Mouse (Mus musculus) hematopoietic multipotent progenitor cell, adult 10-12 weeks (in vitro differentiated cells): Measurements from ENCODE around the gene Epb41l4b. TPM values are rescaled to one million over a fixed set of nuclear protein-coding genes. Genes with fewer than 3 reads are reported as not detected.

Experiments used
- polyA plus RNA-seq: library from polyadenylated mRNA; stranded (reverse); fragments of >175 nt; gene quantifications from 2 replicates; pipeline ENCODE4 v1.2.3, GENCODE M21; 2012; ENCODE audit warnings: low replicate concordance

The Epb41l4b gene
- 0.07 and 0.23 TPM in 2 replicates for polyA plus RNA-seq

DNA sequence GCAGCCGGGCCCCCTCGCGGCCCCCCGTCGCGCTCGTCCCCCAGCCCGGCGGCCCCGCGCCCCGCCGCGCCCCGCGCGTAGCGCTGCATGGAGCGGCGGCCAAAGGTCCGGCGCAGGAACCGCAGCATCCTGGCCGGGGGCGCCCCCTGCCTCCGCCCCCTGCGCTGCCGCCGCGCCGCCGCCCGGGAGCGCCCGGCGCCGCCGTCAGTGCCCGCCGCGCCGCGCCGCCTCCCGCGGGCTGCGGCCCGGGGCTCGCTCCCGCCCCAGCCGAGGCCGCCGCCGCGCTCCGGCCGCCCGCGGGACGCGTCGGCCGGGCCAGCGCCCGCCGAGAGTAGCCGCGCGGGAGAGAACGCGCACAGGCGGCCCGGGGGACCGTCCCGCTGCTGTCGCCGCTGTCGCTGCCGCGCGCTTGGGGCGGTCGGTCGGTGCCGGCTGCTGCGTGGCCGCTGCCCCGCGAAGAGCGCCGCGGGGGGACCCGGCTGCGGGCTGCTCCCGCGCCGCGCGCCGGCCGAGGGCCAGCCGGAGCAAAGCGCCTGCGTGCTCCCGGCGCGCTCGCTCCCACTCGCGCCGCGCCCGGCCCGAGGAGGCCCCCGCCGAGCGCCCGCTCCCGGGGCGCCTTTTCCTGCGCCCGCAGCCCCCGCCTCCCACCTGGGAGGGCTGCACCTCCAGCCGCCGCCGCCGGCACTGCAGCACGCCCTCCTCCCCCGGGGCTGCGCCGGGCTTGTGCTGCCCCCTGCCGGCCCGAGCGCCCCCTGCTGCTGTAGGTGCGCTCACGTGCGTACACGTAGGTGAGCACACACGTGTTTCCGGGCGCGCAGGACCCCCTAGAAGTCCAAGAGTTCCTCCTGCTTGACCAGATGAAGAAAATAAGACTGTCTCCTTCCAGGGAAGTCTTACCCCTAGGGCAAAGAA lies at the start of gene Epb41l4b:
TSS of gene Epb41l4b (minus strand) at position 412 of the 912 bp plus-strand sequence.

DNA sequence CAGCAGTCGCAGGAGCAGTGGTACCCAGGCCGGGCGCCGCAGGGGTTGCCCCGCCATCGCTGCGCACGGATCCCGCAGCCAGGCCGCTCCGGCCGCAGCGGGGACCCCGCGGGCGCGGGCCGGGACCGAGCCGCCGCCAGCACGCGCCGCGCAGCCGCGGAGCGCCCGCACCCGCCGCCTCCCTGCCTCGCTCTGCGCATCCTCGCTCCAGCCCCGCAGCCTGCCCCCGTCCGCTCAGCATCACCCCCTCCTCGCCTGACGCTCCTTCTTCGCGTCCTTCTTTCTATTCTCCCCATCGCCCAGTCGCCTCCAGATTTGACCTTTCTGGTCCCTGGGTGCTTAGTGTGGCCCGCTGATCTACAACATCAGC lies 153.0 kb downstream of the Epb41l4b start, which contains the start of gene Frrs1l:
TSS of gene Frrs1l (minus strand) at position 177 of the 370 bp plus-strand sequence.

GRCm38 (mm10) chr4:56946641-56947640 lies 196.3 kb downstream of the Epb41l4b start, which contains the start of gene Tmem245:
Tmem245 (minus strand) TSS chr4:56947437.

Other genes with a start within 250 kb of the Epb41l4b start
- 2.8 and 4.0 TPM in 2 replicates for gene Tmem245, start 196.0 kb downstream of the Epb41l4b start, polyA plus RNA-seq
- gene Frrs1l, start 153.0 kb downstream of the Epb41l4b start, polyA plus RNA-seq, result not detected in 2 replicates
- gene Ptpn3, start 158.4 kb upstream of the Epb41l4b start, polyA plus RNA-seq, result 2.7 and 5.4 TPM in 2 replicates